Mouse (Mus musculus) lung, adult 2 months (tissue): ENCODE results near the gene Rnf150. TPM values are rescaled to one million over a fixed set of nuclear protein-coding genes. Genes with fewer than 3 reads are reported as not detected.

ENCODE experiments used
- DNase-seq: peaks from one replicate; pipeline ENCODE4 v3.0.0; 2022
- H3K4me1 ChIP-seq: fragments of 200-500 bp; 2 replicates; pipeline ENCODE4 v1.6.1; 2011; ENCODE audit warnings: low read length; ENCODE audit not compliant: control insufficient read depth, insufficient read depth
- H3K4me3 ChIP-seq: fragments of 200-500 bp; replicated peaks from 2 replicates; pipeline ENCODE3; 2011; ENCODE audit warnings: low read depth, mild to moderate bottlenecking, control low read depth, low read length; ENCODE audit errors: extremely low read depth
- CTCF ChIP-seq: fragments of 200-500 bp; IDR thresholded peaks from 2 replicates; pipeline ENCODE4 v1.5.1; 2011; ENCODE audit warnings: mild to moderate bottlenecking, low read length, control low read depth; ENCODE audit not compliant: insufficient read depth
- POLR2A ChIP-seq: fragments of 200-500 bp; IDR thresholded peaks from 2 replicates; pipeline ENCODE4 v1.6.1; 2011; ENCODE audit warnings: low read depth, mild to moderate bottlenecking, control low read depth, low read length, borderline replicate concordance; ENCODE audit errors: extremely low read depth
- WGBS: fragments of 180-500 bp; shearing (Covaris S2); methylation state at CpG from one replicate; pipeline ENCODE4 v1.1.7; 2018; 5-methylcytosine and 5-hydroxymethylcytosine counted together
- polyA plus RNA-seq: library from polyadenylated mRNA; depleted of rRNA; stranded (reverse); fragments of >200 nt; gene quantifications from 2 replicates; pipeline ENCODE4 v1.2.3, GENCODE M21; 2012

Gene Rnf150
- polyA plus RNA-seq, 1 experiment, result 6.9 TPM

GRCm38 (mm10) chr8:83035141-83035540, 172.0 kb downstream of the Rnf150 start:
- TF ChIP-seq CTCF (no peak), POLR2A (no peak)
- H3K4me3 ChIP-seq, result no peak overlapping the region
- DNase-seq, result no peak
- 92% methylated on average over 5 of the region's 5 CpGs for WGBS
- H3K4me1 ChIP-seq, result no peaks in the 10 kb centered on the region

GRCm38 (mm10) chr8:83036521-83037166, 173.5 kb downstream of the Rnf150 start:
- H3K4me1 ChIP-seq, result no peaks in the 10 kb centered on the region
- TF ChIP-seq CTCF, result no peak
- TF ChIP-seq POLR2A, result no peak
- 67% methylated on average over 3 of the region's 3 CpGs for WGBS
- no peak overlapping the region for H3K4me3 ChIP-seq
- DNase-seq, result no peak

DNA sequence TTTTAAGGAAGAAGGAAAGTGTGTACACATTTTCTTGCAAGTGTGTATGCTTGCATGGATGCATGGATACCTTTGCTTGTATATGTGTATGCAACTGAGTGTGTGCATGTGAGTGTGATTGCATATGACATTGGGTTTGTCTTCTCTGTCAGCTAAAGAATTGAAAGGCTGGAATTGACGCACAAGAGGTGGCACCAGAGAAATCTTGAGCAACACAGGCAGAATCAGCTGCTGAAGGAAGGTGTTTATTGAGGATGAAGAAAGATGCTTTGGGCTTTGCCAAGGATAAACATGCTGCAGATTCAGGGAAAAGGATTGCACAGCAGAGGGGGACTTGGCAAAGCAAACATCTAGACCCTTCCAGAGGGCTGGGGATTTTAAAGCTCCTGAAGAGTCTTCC, 174.2 kb downstream of the Rnf150 start:
- no peak overlapping the region for H3K4me3 ChIP-seq
- WGBS, result 84% methylated on average over 1 of the region's 1 CpGs
- DNase-seq, result no peak
- no peak for TF ChIP-seq CTCF
- TF ChIP-seq POLR2A, result no peak
- H3K4me1 ChIP-seq, result no peaks in the 10 kb centered on the region

DNA sequence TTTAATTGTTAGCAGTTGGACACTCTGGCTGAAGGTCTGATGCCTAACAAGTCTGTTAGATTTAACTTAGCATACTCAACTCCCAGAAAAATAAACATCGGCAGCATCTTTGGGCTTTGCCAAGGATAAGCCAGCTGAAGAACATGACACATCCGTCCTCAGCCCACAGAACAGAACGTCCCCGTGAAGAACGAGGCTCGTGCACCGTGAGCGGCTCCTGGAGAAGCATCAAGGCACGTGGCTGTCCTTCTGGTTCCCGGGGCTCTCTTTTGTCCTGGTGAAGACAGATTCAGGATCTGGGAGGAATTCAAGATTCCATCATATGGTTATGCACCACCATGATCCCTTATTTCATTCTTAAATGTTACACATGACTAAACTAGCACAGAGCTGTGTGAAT, 175.4 kb downstream of the Rnf150 start:
- TF ChIP-seq POLR2A, result no peak
- no peak for TF ChIP-seq CTCF
- DNase-seq, result no peak
- H3K4me3 ChIP-seq, result no peak overlapping the region
- WGBS, result 57% methylated on average over 10 of the region's 10 CpGs
- no peaks in the 10 kb centered on the region for H3K4me1 ChIP-seq

GRCm38 (mm10) chr8:83041440-83041839, 178.3 kb downstream of the Rnf150 start:
- Histone ChIP-seq H3K4me1 (no peaks in the 10 kb centered on the region), H3K4me3 (no peak overlapping the region)
- no peak for DNase-seq
- TF ChIP-seq CTCF (no peak), POLR2A (no peak)
- WGBS, result 72% methylated on average over 4 of the region's 4 CpGs

DNA sequence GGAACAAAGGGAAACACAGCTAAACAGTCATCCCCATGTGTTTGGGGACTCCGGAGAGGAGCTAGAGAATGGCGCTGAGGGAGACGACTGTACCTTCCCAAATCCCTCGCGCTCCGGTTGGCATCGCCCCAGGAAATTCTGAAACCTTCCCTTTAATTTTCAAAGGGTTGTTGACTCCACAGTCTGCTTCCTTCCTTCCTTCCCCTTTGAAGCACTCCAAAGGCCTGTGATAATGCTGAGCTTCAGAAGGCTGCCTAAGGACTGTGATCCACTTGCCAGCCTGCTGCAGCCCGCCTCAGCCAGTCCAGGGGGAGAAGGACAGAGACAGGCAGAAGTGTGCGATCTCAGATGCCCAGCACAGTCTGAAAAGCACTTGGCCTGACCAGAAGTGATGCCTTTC, 183.8 kb downstream of the Rnf150 start:
- WGBS, result 55% methylated on average over 9 of the region's 9 CpGs
- TF ChIP-seq POLR2A (no peak), CTCF (no peak)
- no peak overlapping the region for H3K4me3 ChIP-seq
- H3K4me1 ChIP-seq, result peaks cover 3% of the 10 kb centered on the region; the same call in 1 of the 2 replicates
- DNase-seq, result no peak

DNA sequence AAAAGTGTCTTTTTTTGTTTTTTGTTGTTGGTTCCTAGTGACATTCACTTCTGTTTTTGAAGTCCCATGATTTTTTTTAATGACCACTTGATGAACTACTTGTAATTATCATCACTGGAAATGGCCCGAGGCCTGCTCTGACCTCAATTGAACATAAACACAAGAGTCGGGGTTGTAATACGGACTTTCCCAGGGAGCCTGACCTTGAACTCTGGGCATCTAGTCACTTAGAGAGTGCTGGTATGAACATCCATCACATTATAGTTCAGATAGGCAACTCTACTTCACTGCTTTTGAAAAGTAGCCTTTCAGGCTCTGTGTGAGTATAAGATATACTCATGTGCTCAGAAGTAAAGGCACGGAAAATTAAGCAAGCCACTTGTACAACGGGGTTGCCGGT, 185.4 kb downstream of the Rnf150 start:
- TF ChIP-seq POLR2A (no peak), CTCF (no peak)
- 50% methylated on average over 6 of the region's 6 CpGs for WGBS
- H3K4me1 ChIP-seq, result peaks cover 3% of the 10 kb centered on the region; the same call in 1 of the 2 replicates
- DNase-seq, result no peak
- H3K4me3 ChIP-seq, result no peak overlapping the region

DNA sequence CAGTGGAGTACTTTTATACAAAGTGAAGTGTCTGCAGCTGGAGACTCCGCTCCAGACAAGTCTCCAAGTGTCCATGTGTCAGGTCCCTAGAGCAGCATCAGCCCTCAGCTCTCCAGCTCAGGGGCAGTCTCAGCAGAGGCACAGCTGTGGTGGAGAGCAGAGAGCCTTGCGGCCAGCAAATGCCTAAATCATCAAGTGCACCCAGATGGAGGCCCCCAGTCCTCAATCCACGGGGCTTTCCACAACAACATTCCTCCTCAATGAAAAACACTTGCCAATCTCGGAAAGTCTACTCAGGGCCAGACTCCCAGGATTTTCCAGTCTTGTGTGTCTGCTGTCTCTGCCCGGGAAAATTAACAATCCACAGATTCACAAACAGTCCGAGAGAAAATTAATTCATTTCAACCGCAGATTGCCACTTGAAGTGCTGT, 186.0 kb downstream of the Rnf150 start:
- 44% methylated on average over 7 of the region's 7 CpGs for WGBS
- TF ChIP-seq POLR2A (no peak), CTCF (no peak)
- Histone ChIP-seq H3K4me3 (no peak overlapping the region), H3K4me1 (peaks cover 3% of the 10 kb centered on the region; the same call in 1 of the 2 replicates)
- no peak for DNase-seq

GRCm38 (mm10) chr8:83049616-83050015, 186.5 kb downstream of the Rnf150 start:
- 51% methylated on average over 1 of the region's 1 CpGs for WGBS
- TF ChIP-seq POLR2A, result no peak
- TF ChIP-seq CTCF, result no peak
- no peak overlapping the region for H3K4me3 ChIP-seq
- no peak for DNase-seq
- H3K4me1 ChIP-seq, result peaks cover 3% of the 10 kb centered on the region; the same call in 1 of the 2 replicates

DNA sequence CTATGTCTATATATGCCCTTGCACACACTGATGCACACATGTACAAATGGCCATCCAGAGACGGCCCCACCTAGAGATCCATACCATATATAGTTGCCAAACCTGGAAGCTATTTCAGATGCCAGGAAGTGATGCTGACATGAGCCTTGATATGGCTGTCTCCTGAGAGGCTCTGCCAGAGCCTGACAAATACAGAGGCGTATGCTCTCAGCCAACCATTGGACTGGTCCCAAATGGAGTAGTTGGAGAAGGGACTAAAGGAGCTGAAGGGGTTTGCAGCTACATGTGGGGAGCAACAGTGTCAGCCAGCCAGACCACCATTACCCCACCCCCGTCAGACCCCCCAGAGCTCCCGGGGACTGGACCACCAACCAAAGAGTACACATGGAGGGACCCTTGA, 189.7 kb downstream of the Rnf150 start:
- Histone ChIP-seq H3K4me3 (no peak overlapping the region), H3K4me1 (peaks cover 3% of the 10 kb centered on the region; the same call in 1 of the 2 replicates)
- no peak for DNase-seq
- 90% methylated on average over 4 of the region's 4 CpGs for WGBS
- TF ChIP-seq POLR2A, result no peak
- no peak for TF ChIP-seq CTCF
